Comparison of ENCODE assay signal across 8 mouse cellular contexts in the genomic region with DNA sequence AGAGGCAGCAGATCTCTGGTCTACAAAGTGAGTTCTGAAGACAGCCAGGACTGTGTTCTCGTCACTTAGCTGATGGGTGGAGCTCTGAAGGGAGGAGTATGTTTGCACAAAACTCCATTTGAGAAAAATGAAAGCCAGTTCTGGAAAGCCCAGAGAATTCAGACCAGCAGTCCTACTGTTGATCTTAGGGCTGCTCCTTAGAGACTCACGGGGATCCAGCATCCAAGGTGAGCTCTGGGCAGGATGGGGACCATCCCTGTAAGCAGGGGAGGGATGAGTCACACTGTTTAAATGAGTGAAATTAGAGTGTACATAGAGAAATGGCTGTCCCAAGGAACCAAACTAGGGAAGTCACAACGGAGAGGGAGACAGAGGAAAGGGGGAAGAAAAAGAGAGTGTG. TPM values are rescaled to one million over a fixed set of nuclear protein-coding genes. Genes with fewer than 3 reads are reported as not detected.
A peak's percentile ranks its signal among the peaks of the same experiment; 100 is the strongest.
DNase-seq lines count a peak whose midpoint lies in the region; ATAC-seq and TF ChIP-seq lines count a peak whose summit lies in the region.

A gene (plus strand): TSS at position 102 of the 400 bp plus-strand sequence.

- DNase-seq in testis, postnatal 10 days (ENCODE audit: low spot score): no peak
- DNase-seq in ovary, adult 18-20 months (ENCODE audit: low spot score): no peak
- DNase-seq in urinary bladder, postnatal 25 days (ENCODE audit: low spot score): no peak

- H3K27me3 ChIP-seq in testis, adult 2 months (ENCODE audit: control insufficient read depth, insufficient read depth, low read length): no peaks in the 10 kb centered on the region
- no peaks in the 10 kb centered on the region for H3K27me3 ChIP-seq in forebrain, embryonic 12.5 days
- H3K27me3 ChIP-seq in hindbrain, embryonic 16.5 days (replicated peaks; ENCODE audit: control insufficient read depth, insufficient read depth, low read length): no peaks in the 10 kb centered on the region
- no peaks in the 10 kb centered on the region for H3K27me3 ChIP-seq in lung, embryonic 15.5 days
- H3K27me3 ChIP-seq in stomach, embryonic 16.5 days (ENCODE audit: control insufficient read depth, insufficient read depth, low read length): no peaks in the 10 kb centered on the region

- H3K4me3 ChIP-seq in testis, adult 2 months (ENCODE audit: control insufficient read depth, low read depth, low read length): peak within 1 kb of the TSS; percentile 68
- peak within 1 kb of the TSS; percentile 35 for H3K4me3 ChIP-seq in forebrain, embryonic 12.5 days (replicated peaks)
- H3K4me3 ChIP-seq in hindbrain, embryonic 16.5 days (ENCODE audit: low read length): peak within 1 kb of the TSS; percentile 42
- peak within 1 kb of the TSS; percentile 41 for H3K4me3 ChIP-seq in lung, embryonic 15.5 days
- H3K4me3 ChIP-seq in stomach, embryonic 16.5 days (replicated peaks; ENCODE audit: low read length): peak within 1 kb of the TSS; percentile 54

- WGBS in forebrain, embryonic 12.5 days: 20% methylated on average over 3 of the region's 3 CpGs
- 27% methylated on average over 3 of the region's 3 CpGs for WGBS in hindbrain, embryonic 16.5 days
- 5% methylated on average over 3 of the region's 3 CpGs for WGBS in lung, embryonic 15.5 days
- WGBS in stomach, embryonic 16.5 days: 4% methylated on average over 3 of the region's 3 CpGs

- peak within 1 kb of the TSS; percentile 49 for H3K9ac ChIP-seq in forebrain, embryonic 12.5 days
- H3K9ac ChIP-seq in hindbrain, embryonic 16.5 days (ENCODE audit: low read depth, low read length): peak within 1 kb of the TSS; percentile 58
- H3K9ac ChIP-seq in lung, embryonic 15.5 days: peak within 1 kb of the TSS; percentile 64
- H3K9ac ChIP-seq in stomach, embryonic 16.5 days (ENCODE audit: low read length): peak within 1 kb of the TSS; percentile 71

- H3K4me1 ChIP-seq in testis, adult 2 months (ENCODE audit: control insufficient read depth, insufficient read depth, low read length): no peaks in the 10 kb centered on the region
- peaks cover 13% of the 10 kb centered on the region; the same call in 1 of the 2 replicates for H3K4me1 ChIP-seq in forebrain, embryonic 12.5 days
- no peaks in the 10 kb centered on the region for H3K4me1 ChIP-seq in hindbrain, embryonic 16.5 days (ENCODE audit: control insufficient read depth, insufficient read depth, low read depth, low read length)
- H3K4me1 ChIP-seq in lung, embryonic 15.5 days: peaks cover 16% of the 10 kb centered on the region
- H3K4me1 ChIP-seq in stomach, embryonic 16.5 days (ENCODE audit: control insufficient read depth, insufficient read depth, low read length): peaks cover 6% of the 10 kb centered on the region; the same call in 1 of the 2 replicates

- H3K9me3 ChIP-seq in forebrain, embryonic 12.5 days: no peaks in the 10 kb centered on the region
- H3K9me3 ChIP-seq in hindbrain, embryonic 16.5 days (ENCODE audit: control insufficient read depth, low read length): no peaks in the 10 kb centered on the region
- no peaks in the 10 kb centered on the region for H3K9me3 ChIP-seq in lung, embryonic 15.5 days
- H3K9me3 ChIP-seq in stomach, embryonic 16.5 days (replicated peaks; ENCODE audit: control insufficient read depth, low read length): no peaks in the 10 kb centered on the region

- peak within 1 kb of the TSS; percentile 57 for H3K4me2 ChIP-seq in forebrain, embryonic 12.5 days
- H3K4me2 ChIP-seq in hindbrain, embryonic 16.5 days (ENCODE audit: low read length): peak within 1 kb of the TSS; percentile 79
- peak within 1 kb of the TSS; percentile 66 for H3K4me2 ChIP-seq in lung, embryonic 15.5 days
- peak within 1 kb of the TSS; percentile 71 for H3K4me2 ChIP-seq in stomach, embryonic 16.5 days (ENCODE audit: low read depth, low read length)

- peak within 1 kb of the TSS; percentile 67 for H3K27ac ChIP-seq in testis, adult 2 months (ENCODE audit: control insufficient read depth, insufficient read depth, low read depth, low read length)
- peak within 1 kb of the TSS; percentile 42; the same call in 1 of the 2 replicates for H3K27ac ChIP-seq in forebrain, embryonic 12.5 days
- peak within 1 kb of the TSS; percentile 20 for H3K27ac ChIP-seq in hindbrain, embryonic 16.5 days (ENCODE audit: low read depth, low read length)
- peak within 1 kb of the TSS; percentile 94 for H3K27ac ChIP-seq in lung, embryonic 15.5 days
- H3K27ac ChIP-seq in stomach, embryonic 16.5 days (ENCODE audit: low read length): peak within 1 kb of the TSS; percentile 97

- no peaks in the 10 kb centered on the region for H3K36me3 ChIP-seq in testis, adult 2 months (ENCODE audit: control insufficient read depth, insufficient read depth, low read length)
- H3K36me3 ChIP-seq in forebrain, embryonic 12.5 days (replicated peaks): no peaks in the 10 kb centered on the region
- H3K36me3 ChIP-seq in hindbrain, embryonic 16.5 days (ENCODE audit: control insufficient read depth, insufficient read depth, low read length): no peaks in the 10 kb centered on the region
- H3K36me3 ChIP-seq in lung, embryonic 15.5 days: no peaks in the 10 kb centered on the region
- H3K36me3 ChIP-seq in stomach, embryonic 16.5 days (ENCODE audit: control insufficient read depth, insufficient read depth, low read length): no peaks in the 10 kb centered on the region

- no peak for TF ChIP-seq POLR2A in testis, adult 2 months (IDR thresholded peaks at IDR 0.05; ENCODE audit: control insufficient read depth, low read depth, low read length)

- no peak for ATAC-seq in forebrain, embryonic 12.5 days (ENCODE audit: low FRiP score)
- ATAC-seq in hindbrain, embryonic 16.5 days: peak; percentile 35
- ATAC-seq in lung, embryonic 15.5 days (ENCODE audit: borderline replicate concordance, extremely low read depth, low FRiP score, low TSS enrichment): peak; percentile 52; the same call in 1 of the 2 replicates
- peak; percentile 49 for ATAC-seq in stomach, embryonic 16.5 days (ENCODE audit: insufficient read depth, low FRiP score)

- TF ChIP-seq CTCF in testis, adult 2 months (IDR thresholded peaks at IDR 0.05; ENCODE audit: control insufficient read depth, insufficient read depth, insufficient replicate concordance, low read depth, low read length): no peak

RNA-seq across cellular contexts. Expression of the gene that starts here (rescaled TPM):
- 0.63 and 0.94 TPM in 2 replicates for polyA plus RNA-seq in testis, adult 2 months (2012; rRNA removed)
- polyA plus RNA-seq in forebrain, embryonic 12.5 days (2016; fragmentation: Nextera tagmentation; extraction: Ambion mirVana): 0.09 and 0.18 TPM in 2 replicates
- polyA plus RNA-seq in hindbrain, embryonic 16.5 days (2015; fragmentation: Nextera tagmentation; extraction: Ambion mirVana): 0.38 and 1.2 TPM in 2 replicates
- polyA plus RNA-seq in lung, embryonic 15.5 days (2015; fragmentation: Nextera tagmentation; extraction: Ambion mirVana): 1.7 and 2.1 TPM in 2 replicates
- 1.3 and 2.1 TPM in 2 replicates for polyA plus RNA-seq in stomach, embryonic 16.5 days (2015; fragmentation: Nextera tagmentation; extraction: Ambion mirVana)

Comparison
In these comparisons a context has a peak if more than half of its experiments do, and no peak if none do; other contexts are left out.
1. H3K27ac ChIP-seq: peak in every context shown above with its lines; median percentile 97 in stomach, embryonic 16.5 days; 94 in lung, embryonic 15.5 days; 67 in testis, adult 2 months; 42 in forebrain, embryonic 12.5 days; 20 in hindbrain, embryonic 16.5 days.